Mouse (Mus musculus) neural tube, embryonic 15.5 days (tissue): ENCODE measurements around the gene Anks3. TPM values are rescaled to one million over a fixed set of nuclear protein-coding genes. Genes with fewer than 3 reads are reported as not detected.

ENCODE experiments used
- ATAC-seq: fragments of 200-750 bp; cut with Nextera tagmentation; 2 replicates; pipeline ENCODE4 v1.8.0; 2017; ENCODE audit warnings: mild to moderate bottlenecking, moderate TSS enrichment, moderate library complexity; ENCODE audit not compliant: low FRiP score
- H3K27ac ChIP-seq: fragments of 300-500 bp; sonication (generic); replicated peaks from 2 replicates; pipeline ENCODE4 v1.5.1; 2015; ENCODE audit warnings: mild to moderate bottlenecking, inconsistent platforms
- H3K27me3 ChIP-seq: fragments of 300-500 bp; sonication (generic); replicated peaks from 2 replicates; pipeline ENCODE4 v1.6.1; 2015; ENCODE audit warnings: inconsistent platforms
- H3K36me3 ChIP-seq: fragments of 300-500 bp; sonication (generic); 2 replicates; pipeline ENCODE4 v1.6.1; 2015; ENCODE audit warnings: inconsistent platforms
- H3K4me1 ChIP-seq: fragments of 300-500 bp; sonication (generic); 2 replicates; pipeline ENCODE4 v1.6.1; 2015; ENCODE audit warnings: inconsistent platforms
- H3K4me2 ChIP-seq: fragments of 300-500 bp; sonication (generic); 2 replicates; pipeline ENCODE4 v1.6.1; 2015; ENCODE audit warnings: inconsistent platforms, mild to moderate bottlenecking, moderate library complexity
- H3K4me3 ChIP-seq: fragments of 300-500 bp; sonication (generic); replicated peaks from 2 replicates; pipeline ENCODE4 v1.5.1; 2015; ENCODE audit warnings: mild to moderate bottlenecking, inconsistent platforms
- H3K9ac ChIP-seq: fragments of 300-500 bp; sonication (generic); replicated peaks from 2 replicates; pipeline ENCODE4 v1.6.1; 2015; ENCODE audit warnings: mild to moderate bottlenecking, inconsistent platforms
- H3K9me3 ChIP-seq: fragments of 300-500 bp; sonication (generic); replicated peaks from 2 replicates; pipeline ENCODE4 v1.6.1; 2016; ENCODE audit warnings: inconsistent platforms
- WGBS: fragments of 180-500 bp; shearing (Covaris S2); methylation state at CpG from one replicate; pipeline ENCODE4 v1.1.7; 2015; ENCODE audit warnings: mixed read lengths; 5-methylcytosine and 5-hydroxymethylcytosine counted together
- polyA plus RNA-seq: library from polyadenylated mRNA; unstranded; fragments of >200 nt; fragmentation: Nextera tagmentation; extraction: Ambion mirVana; gene quantifications from 2 replicates; pipeline ENCODE4 v1.2.1, GENCODE M21; 2015

The Anks3 gene
- polyA plus RNA-seq, 1 experiment from 2014 or later = 68.6 TPM

DNA sequence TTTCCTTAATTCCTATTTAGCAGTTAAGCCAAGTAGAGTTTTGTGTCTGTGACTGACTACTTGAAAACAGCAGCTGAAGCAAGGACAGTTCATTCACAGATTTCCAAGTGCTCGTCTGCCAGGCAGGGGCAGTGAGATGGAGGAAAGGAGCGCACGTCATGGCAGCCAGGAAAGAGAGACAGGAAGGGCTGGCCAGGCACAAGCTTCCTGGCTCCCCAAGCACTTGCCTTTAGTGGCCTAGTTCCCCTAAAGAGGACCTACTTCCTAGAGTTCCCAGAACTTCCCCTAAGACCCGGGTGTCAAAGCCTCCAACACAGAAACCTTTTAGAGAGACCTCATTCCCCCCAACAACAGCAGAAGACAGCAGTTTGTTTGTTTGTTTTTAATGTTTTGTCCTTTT, 43.4 kb downstream of the Anks3 start:
- Histone ChIP-seq H3K9me3 (no peaks in the 10 kb centered on the region), H3K27me3 (no peaks in the 10 kb centered on the region), H3K4me1 (no peaks in the 10 kb centered on the region), H3K36me3 (peaks cover 75% of the 10 kb centered on the region), H3K4me3 (no peak overlapping the region), H3K9ac (no peak overlapping the region), H3K27ac (no peak overlapping the region), H3K4me2 (no peak overlapping the region)
- 87% methylated on average over 4 of the region's 4 CpGs for WGBS
- no peak for ATAC-seq

GRCm38 (mm10) chr16:4916608-4917007, 47.4 kb downstream of the Anks3 start:
- Histone ChIP-seq H3K4me1 (peaks cover 7% of the 10 kb centered on the region; the same call in 1 of the 2 replicates), H3K4me3 (no peak overlapping the region), H3K36me3 (peaks cover 68% of the 10 kb centered on the region), H3K27ac (no peak overlapping the region), H3K9me3 (no peaks in the 10 kb centered on the region), H3K9ac (no peak overlapping the region), H3K27me3 (no peaks in the 10 kb centered on the region), H3K4me2 (no peak overlapping the region)
- 91% methylated on average over 2 of the region's 2 CpGs for WGBS
- ATAC-seq = no peak

DNA sequence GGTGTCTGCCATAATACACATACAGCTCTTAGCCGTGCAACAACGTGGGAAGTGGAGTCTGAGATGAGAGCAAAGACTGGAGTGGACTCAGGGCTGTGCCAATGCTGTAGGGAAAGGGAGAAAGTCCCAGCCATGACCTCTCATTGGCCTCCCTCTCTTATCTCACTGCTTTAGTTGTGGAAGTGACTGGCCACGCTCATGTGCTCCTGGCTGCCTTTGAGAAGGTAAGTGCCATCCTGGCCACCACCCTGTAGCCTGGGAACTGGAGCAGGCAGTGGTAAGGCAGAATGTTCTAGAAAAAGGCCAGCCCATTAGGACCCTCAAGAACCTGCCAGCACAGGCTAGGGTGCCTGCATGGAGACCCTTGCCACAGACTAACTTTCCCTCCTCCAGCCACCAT, 48.1 kb downstream of the Anks3 start:
- no peak overlapping the region for H3K4me3 ChIP-seq
- ATAC-seq = no peak
- no peak overlapping the region for H3K27ac ChIP-seq
- H3K4me1 ChIP-seq = peaks cover 7% of the 10 kb centered on the region; the same call in 1 of the 2 replicates
- peaks cover 75% of the 10 kb centered on the region for H3K36me3 ChIP-seq
- H3K9ac ChIP-seq = no peak overlapping the region
- 93% methylated on average over 3 of the region's 3 CpGs for WGBS
- no peak overlapping the region for H3K4me2 ChIP-seq
- no peaks in the 10 kb centered on the region for H3K27me3 ChIP-seq
- no peaks in the 10 kb centered on the region for H3K9me3 ChIP-seq

- Histone ChIP-seq H3K36me3 (peaks cover 77% of the 10 kb centered on the region), H3K4me1 (peaks cover 7% of the 10 kb centered on the region; the same call in 1 of the 2 replicates), H3K27ac (peak overlapping the region; percentile 51; the same call in 1 of the 2 replicates), H3K9me3 (no peaks in the 10 kb centered on the region), H3K27me3 (no peaks in the 10 kb centered on the region), H3K9ac (no peak overlapping the region), H3K4me2 (no peak overlapping the region), H3K4me3 (no peak overlapping the region)
- WGBS = 38% methylated on average over 12 of the region's 12 CpGs
- peak; percentile 13; the same call in 1 of the 2 replicates for ATAC-seq
Observed at GRCm38 (mm10) chr16:4913783-4914735, 49.9 kb downstream of the Anks3 start.

- Histone ChIP-seq H3K9me3 (no peaks in the 10 kb centered on the region), H3K4me1 (peaks cover 7% of the 10 kb centered on the region; the same call in 1 of the 2 replicates), H3K27me3 (no peaks in the 10 kb centered on the region), H3K4me2 (no peak overlapping the region), H3K27ac (peak overlapping the region; percentile 51), H3K36me3 (peaks cover 72% of the 10 kb centered on the region), H3K4me3 (no peak overlapping the region), H3K9ac (no peak overlapping the region)
- WGBS = 79% methylated on average over 11 of the region's 11 CpGs
- ATAC-seq = peak; percentile 55; the same call in 1 of the 2 replicates
Observed at GRCm38 (mm10) chr16:4912907-4913782, 50.9 kb downstream of the Anks3 start.

GRCm38 (mm10) chr16:4912074-4912648, 51.8 kb downstream of the Anks3 start:
- WGBS = 77% methylated on average over 10 of the region's 10 CpGs
- no peak for ATAC-seq
- Histone ChIP-seq H3K36me3 (peaks cover 73% of the 10 kb centered on the region), H3K4me1 (peaks cover 10% of the 10 kb centered on the region; the same call in 1 of the 2 replicates), H3K27ac (0 out of 2 replicates have a peak overlapping the region, but pooled peaks have one; percentile 51), H3K4me2 (no peak overlapping the region), H3K9ac (no peak overlapping the region), H3K27me3 (no peaks in the 10 kb centered on the region), H3K9me3 (no peaks in the 10 kb centered on the region), H3K4me3 (no peak overlapping the region)

- ATAC-seq = no peak
- H3K36me3 ChIP-seq = peaks cover 62% of the 10 kb centered on the region
Observed at GRCm38 (mm10) chr16:4910758-4911157, 53.2 kb downstream of the Anks3 start.

DNA sequence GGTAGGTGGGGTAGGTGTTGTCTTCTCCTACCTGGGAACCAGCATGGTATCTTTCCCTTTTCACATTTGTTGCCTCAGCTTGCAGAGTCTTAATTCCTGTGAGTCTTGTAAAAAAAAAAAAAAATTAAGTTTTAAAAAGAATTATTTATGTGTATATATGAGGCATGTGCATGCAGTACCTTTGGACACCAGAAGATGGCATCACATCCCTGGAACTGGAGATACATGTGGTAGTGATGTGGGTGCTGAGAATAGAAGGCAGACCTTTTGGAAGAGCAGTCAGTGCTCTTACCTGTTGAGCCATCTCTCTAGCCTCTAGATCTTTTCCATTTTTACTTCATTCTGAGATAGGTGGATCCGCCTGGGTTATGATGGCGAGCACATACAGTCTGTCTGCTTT, 54.3 kb downstream of the Anks3 start:
- Histone ChIP-seq H3K9me3 (no peaks in the 10 kb centered on the region), H3K9ac (no peak overlapping the region), H3K4me2 (no peak overlapping the region), H3K4me3 (no peak overlapping the region), H3K27ac (no peak overlapping the region), H3K4me1 (peaks cover 12% of the 10 kb centered on the region; the same call in 1 of the 2 replicates), H3K36me3 (peaks cover 54% of the 10 kb centered on the region), H3K27me3 (no peaks in the 10 kb centered on the region)
- WGBS = 98% methylated on average over 2 of the region's 2 CpGs
- ATAC-seq = no peak

More at GRCm38 (mm10) chr16:4910758-4911157, 53.2 kb downstream of the Anks3 start:
- 98% methylated on average over 8 of the region's 8 CpGs for WGBS
- no peak overlapping the region for H3K27ac ChIP-seq
- no peaks in the 10 kb centered on the region for H3K9me3 ChIP-seq
- H3K27me3 ChIP-seq = no peaks in the 10 kb centered on the region
- H3K9ac ChIP-seq = no peak overlapping the region
- H3K4me2 ChIP-seq = no peak overlapping the region
- no peak overlapping the region for H3K4me3 ChIP-seq
- H3K4me1 ChIP-seq = peaks cover 10% of the 10 kb centered on the region; the same call in 1 of the 2 replicates

- Histone ChIP-seq H3K27ac (no peak overlapping the region), H3K27me3 (no peaks in the 10 kb centered on the region), H3K4me2 (no peak overlapping the region), H3K36me3 (peaks cover 42% of the 10 kb centered on the region), H3K4me1 (0 out of 2 replicates have a peak, but pooled peaks cover 7% of the 10 kb centered on the region), H3K9ac (no peak overlapping the region), H3K9me3 (no peaks in the 10 kb centered on the region), H3K4me3 (no peak overlapping the region)
- ATAC-seq = no peak
- 53% methylated on average over 5 of the region's 5 CpGs for WGBS
Observed at GRCm38 (mm10) chr16:4907972-4908371, 56.0 kb downstream of the Anks3 start.

GRCm38 (mm10) chr16:4907386-4907785, 56.6 kb downstream of the Anks3 start:
- H3K27me3 ChIP-seq = no peaks in the 10 kb centered on the region
- 0 out of 2 replicates have a peak, but pooled peaks cover 9% of the 10 kb centered on the region for H3K4me1 ChIP-seq
- H3K9ac ChIP-seq = no peak overlapping the region
- WGBS = 68% methylated on average over 2 of the region's 2 CpGs
- no peak overlapping the region for H3K27ac ChIP-seq
- no peaks in the 10 kb centered on the region for H3K9me3 ChIP-seq
- H3K36me3 ChIP-seq = peaks cover 36% of the 10 kb centered on the region
- H3K4me3 ChIP-seq = no peak overlapping the region
- ATAC-seq = no peak
- no peak overlapping the region for H3K4me2 ChIP-seq

- Histone ChIP-seq H3K4me1 (peaks cover 15% of the 10 kb centered on the region), H3K9me3 (no peaks in the 10 kb centered on the region), H3K27ac (no peak overlapping the region), H3K36me3 (peaks cover 29% of the 10 kb centered on the region), H3K4me2 (no peak overlapping the region), H3K9ac (no peak overlapping the region), H3K27me3 (no peaks in the 10 kb centered on the region), H3K4me3 (no peak overlapping the region)
- no peak for ATAC-seq
Observed at GRCm38 (mm10) chr16:4906559-4906958, 57.4 kb downstream of the Anks3 start.
